Mouse (Mus musculus) brain, embryonic 14.5 days (tissue): ENCODE data around the gene Cnnm4.

Experiments used
- CTCF ChIP-seq: fragments of 200-500 bp; IDR thresholded peaks from 2 replicates; pipeline ENCODE4 v1.5.1; 2012; ENCODE audit warnings: inconsistent platforms, mild to moderate bottlenecking, moderate library complexity, borderline replicate concordance; ENCODE audit not compliant: insufficient read depth, insufficient read length; ENCODE audit errors: extremely low read depth
- POLR2A ChIP-seq: fragments of 200-500 bp; IDR thresholded peaks from 2 replicates; pipeline ENCODE4 v1.6.1; 2012; ENCODE audit warnings: mild to moderate bottlenecking, inconsistent platforms, borderline replicate concordance; ENCODE audit not compliant: poor library complexity, insufficient read depth, insufficient read length, severe bottlenecking; ENCODE audit errors: extremely low read depth

DNA sequence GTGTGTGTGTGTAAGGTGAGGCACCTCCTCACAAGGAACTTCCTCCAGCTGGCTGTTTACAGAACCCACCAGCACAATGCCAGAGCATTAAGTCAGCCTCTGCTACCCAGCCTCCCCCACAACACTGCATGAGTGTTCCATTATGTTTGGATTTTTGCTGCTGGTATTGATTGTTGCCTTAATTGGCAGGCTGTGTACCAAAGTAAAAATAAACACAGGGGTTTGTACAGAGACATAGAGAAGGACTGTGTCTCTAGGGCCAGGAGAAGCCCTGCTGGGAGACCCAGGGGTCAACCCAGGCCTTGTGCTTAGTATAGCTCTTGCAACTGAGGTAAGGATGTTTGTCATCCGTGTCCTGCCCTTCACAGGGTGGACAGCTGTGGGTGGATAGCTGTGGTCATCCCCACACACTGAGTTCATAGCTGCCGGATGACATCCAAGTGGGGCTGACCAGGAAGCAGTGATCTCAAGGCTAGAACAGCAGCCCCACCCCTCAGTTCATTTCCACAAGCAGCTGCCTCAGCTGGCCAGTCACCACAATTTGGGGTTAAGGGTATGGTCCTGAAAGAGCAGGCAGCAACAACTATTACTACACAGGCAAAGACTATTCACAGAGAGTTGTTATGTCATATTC, 1.5 kb upstream of the Cnnm4 start:
- TF ChIP-seq CTCF (no peak), POLR2A (no peak)
